Mouse (Mus musculus) MEL (cell line): Measurements from ENCODE around the gene Ugt2b34. TPM values are rescaled to one million over a fixed set of nuclear protein-coding genes. Genes with fewer than 3 reads are reported as not detected.

Experiments
- DNase-seq: peaks from one replicate; pipeline ENCODE4 v3.0.0; 2011; ENCODE audit warnings: low read depth, low spot score
- H3K27ac ChIP-seq: 2 replicates; pipeline ENCODE4 v1.5.1; 2012; ENCODE audit warnings: low read depth, mild to moderate bottlenecking, control low read depth, low read length, moderate library complexity; ENCODE audit not compliant: control insufficient read depth
- H3K27me3 ChIP-seq, 2 experiments: fragments of 150-350 bp in 1 of 2; sonication (generic) in 1 of 2; 2 replicates each; pipeline ENCODE4 v1.6.1; 2012; ENCODE audit warnings: low read length in 2 of 2, mild to moderate bottlenecking in 2 of 2, improper control_type of control experiment in 1 of 2, moderate library complexity in 1 of 2; ENCODE audit not compliant: insufficient read depth in 2 of 2, control insufficient read depth in 1 of 2
- H3K36me3 ChIP-seq, 2 experiments: 2 replicates each; pipeline ENCODE4 v1.6.1; 2012 to 2014; ENCODE audit warnings: low read length in 2 of 2, improper control_type of control experiment in 1 of 2, inconsistent platforms in 1 of 2, mild to moderate bottlenecking in 1 of 2; ENCODE audit not compliant: insufficient read depth in 2 of 2, control insufficient read depth in 1 of 2
- H3K4me1 ChIP-seq, 2 experiments: fragments of 150-350 bp in 1 of 2; sonication (generic) in 1 of 2; 2 replicates each; pipeline ENCODE4 v1.6.1; 2012; ENCODE audit warnings: low read length in 2 of 2, improper control_type of control experiment in 1 of 2, mild to moderate bottlenecking in 1 of 2; ENCODE audit not compliant: insufficient read depth in 2 of 2, control insufficient read depth in 1 of 2
- H3K4me3 ChIP-seq, 2 experiments: fragments of 150-350 bp in 1 of 2; sonication (generic) in 1 of 2; 2 replicates each; pipeline ENCODE4 v1.5.1; 2012; ENCODE audit warnings: low read depth in 2 of 2, low read length in 2 of 2, mild to moderate bottlenecking in 2 of 2, moderate library complexity in 2 of 2, control low read depth in 1 of 2, improper control_type of control experiment in 1 of 2; ENCODE audit not compliant: control insufficient read depth in 1 of 2, insufficient read depth in 1 of 2
- H3K79me2 ChIP-seq: 2 replicates; pipeline ENCODE4 v1.6.1; 2012; ENCODE audit warnings: mild to moderate bottlenecking, low read length, moderate library complexity; ENCODE audit not compliant: control insufficient read depth, poor library complexity, insufficient read depth
- H3K9ac ChIP-seq: 2 replicates; pipeline ENCODE4 v1.6.1; 2012; ENCODE audit warnings: low read depth, mild to moderate bottlenecking, control low read depth, low read length, moderate library complexity; ENCODE audit not compliant: control insufficient read depth, poor library complexity, severe bottlenecking
- H3K9me3 ChIP-seq: fragments of 150-350 bp; sonication (generic); replicated peaks from 2 replicates; pipeline ENCODE4 v1.6.1; 2012; ENCODE audit warnings: mild to moderate bottlenecking, low read length, improper control_type of control experiment, moderate library complexity; ENCODE audit not compliant: insufficient read depth
- BHLHE40 ChIP-seq: IDR thresholded peaks from 2 replicates; pipeline ENCODE4 v1.6.1; 2012; ENCODE audit warnings: low read depth, mild to moderate bottlenecking, inconsistent platforms, low read length, improper control_type of control experiment, borderline replicate concordance
- CHD2 ChIP-seq: IDR thresholded peaks from 2 replicates; pipeline ENCODE4 v1.6.1; 2011; ENCODE audit warnings: low read length, improper control_type of control experiment
- CTCF ChIP-seq, 3 experiments: IDR thresholded peaks in 2 of 3; conservative IDR thresholded peaks in 1 of 3; 2 replicates each; pipeline ENCODE4 v1.5.1; 2011 to 2012; ENCODE audit warnings: low read length in 3 of 3, low read depth in 2 of 3, mild to moderate bottlenecking in 2 of 3, improper control_type of control experiment in 1 of 3, inconsistent platforms in 1 of 3, mixed read lengths in 1 of 3, moderate library complexity in 1 of 3; ENCODE audit not compliant: control insufficient read depth in 1 of 3, insufficient read depth in 1 of 3, poor library complexity in 1 of 3, severe bottlenecking in 1 of 3
- E2F4 ChIP-seq: IDR thresholded peaks from 2 replicates; pipeline ENCODE4 v1.6.1; 2011; ENCODE audit warnings: low read depth, low read length, improper control_type of control experiment, borderline replicate concordance
- ELF1 ChIP-seq: IDR thresholded peaks from 2 replicates; pipeline ENCODE4 v1.6.1; 2014; ENCODE audit warnings: low read depth, mild to moderate bottlenecking, inconsistent platforms, low read length, improper control_type of control experiment, moderate library complexity
- EP300 ChIP-seq, 2 experiments: IDR thresholded peaks; 2 replicates each; pipeline ENCODE4 v1.6.1; 2011; ENCODE audit warnings: improper control_type of control experiment in 2 of 2, low read length in 2 of 2, low read depth in 1 of 2, mild to moderate bottlenecking in 1 of 2
- GABPA ChIP-seq: IDR thresholded peaks from 2 replicates; pipeline ENCODE4 v1.6.1; 2012; ENCODE audit warnings: low read depth, mild to moderate bottlenecking, inconsistent platforms, low read length, improper control_type of control experiment, moderate library complexity
- GATA1 ChIP-seq: IDR thresholded peaks from 2 replicates; pipeline ENCODE4 v1.6.1; 2011; ENCODE audit warnings: low read depth, low read length, improper control_type of control experiment
- HCFC1 ChIP-seq: IDR thresholded peaks from 2 replicates; pipeline ENCODE4 v1.6.1; 2012; ENCODE audit warnings: low read depth, mild to moderate bottlenecking, inconsistent platforms, low read length, improper control_type of control experiment, moderate library complexity
- KAT2A ChIP-seq: conservative IDR thresholded peaks from 2 replicates; pipeline ENCODE4 v1.6.1; 2012; ENCODE audit warnings: low read depth, low read length, improper control_type of control experiment, inconsistent platforms
- MAFK ChIP-seq: IDR thresholded peaks from 2 replicates; pipeline ENCODE4 v1.6.1; 2011; ENCODE audit warnings: low read depth, mild to moderate bottlenecking, low read length, improper control_type of control experiment, borderline replicate concordance
- MAX ChIP-seq: IDR thresholded peaks from 2 replicates; pipeline ENCODE4 v1.6.1; 2011; ENCODE audit warnings: low read length, improper control_type of control experiment
- MAZ ChIP-seq: IDR thresholded peaks from 2 replicates; pipeline ENCODE4 v1.6.1; 2012; ENCODE audit warnings: low read depth, mild to moderate bottlenecking, inconsistent platforms, low read length, improper control_type of control experiment
- MXI1 ChIP-seq: IDR thresholded peaks from 2 replicates; pipeline ENCODE4 v1.6.1; 2011; ENCODE audit warnings: mild to moderate bottlenecking, low read depth, low read length, improper control_type of control experiment
- MYC ChIP-seq: IDR thresholded peaks from 2 replicates; pipeline ENCODE4 v1.6.1; 2011; ENCODE audit warnings: low read depth, mild to moderate bottlenecking, low read length, improper control_type of control experiment, moderate library complexity
- NELFE ChIP-seq: IDR thresholded peaks from 2 replicates; pipeline ENCODE4 v1.6.1; 2011; ENCODE audit warnings: low read depth, low read length, improper control_type of control experiment
- NRF1 ChIP-seq: IDR thresholded peaks from 2 replicates; pipeline ENCODE4 v1.6.1; 2014; ENCODE audit warnings: low read depth, mild to moderate bottlenecking, inconsistent platforms, low read length, improper control_type of control experiment, moderate library complexity; ENCODE audit not compliant: poor library complexity, insufficient read depth, severe bottlenecking
- POLR2AphosphoS2 ChIP-seq: IDR thresholded peaks from 2 replicates; pipeline ENCODE4 v1.6.1; 2011; ENCODE audit warnings: low read length, improper control_type of control experiment
- POLR2AphosphoS5 ChIP-seq: IDR thresholded peaks from 2 replicates; pipeline ENCODE4 v1.6.1; 2012; ENCODE audit warnings: low read depth, borderline replicate concordance, mild to moderate bottlenecking, inconsistent platforms, low read length, moderate library complexity, mixed read lengths
- RAD21 ChIP-seq: IDR thresholded peaks from 2 replicates; pipeline ENCODE4 v1.6.1; 2011; ENCODE audit warnings: mild to moderate bottlenecking, low read depth, low read length, improper control_type of control experiment
- SMC3 ChIP-seq: IDR thresholded peaks from 2 replicates; pipeline ENCODE4 v1.6.1; 2011; ENCODE audit warnings: low read depth, low read length, improper control_type of control experiment
- TBP ChIP-seq: IDR thresholded peaks from 2 replicates; pipeline ENCODE4 v1.8.0; 2011; ENCODE audit warnings: low read depth, low read length, improper control_type of control experiment
- UBTF ChIP-seq: IDR thresholded peaks from 2 replicates; pipeline ENCODE4 v1.6.1; 2012; ENCODE audit warnings: low read depth, mild to moderate bottlenecking, inconsistent platforms, low read length, improper control_type of control experiment, moderate library complexity, borderline replicate concordance; ENCODE audit not compliant: insufficient read depth
- USF1 ChIP-seq: IDR thresholded peaks from 2 replicates; pipeline ENCODE4 v1.6.1; 2014; ENCODE audit warnings: low read depth, mild to moderate bottlenecking, inconsistent platforms, low read length, improper control_type of control experiment, moderate library complexity
- ZMIZ1 ChIP-seq: IDR thresholded peaks from 2 replicates; pipeline ENCODE4 v1.6.1; 2012; ENCODE audit warnings: low read depth, mild to moderate bottlenecking, inconsistent platforms, low read length, improper control_type of control experiment, moderate library complexity
- ZNF384 ChIP-seq: IDR thresholded peaks from 2 replicates; pipeline ENCODE4 v1.6.1; 2012; ENCODE audit warnings: low read depth, mild to moderate bottlenecking, inconsistent platforms, low read length, improper control_type of control experiment
- polyA plus RNA-seq, 2 experiments: library from polyadenylated mRNA; stranded (reverse) in 1 of 2; unstranded in 1 of 2; fragments of >175 nt in 1 of 2; fragments of >200 nt in 1 of 2; gene quantifications; 2 replicates each; pipeline versions ENCODE4 v1.2.1 to v1.2.4; 2012; ENCODE audit warnings: low replicate concordance in 2 of 2, low read depth in 1 of 2; ENCODE audit not compliant: insufficient read length in 2 of 2, insufficient read depth in 1 of 2, missing spikeins in 1 of 2
- total RNA-seq: library from RNA; depleted of rRNA; stranded (reverse); fragments of 300-350 nt; gene quantifications from 2 replicates; pipeline ENCODE4 v1.2.3, GENCODE M21; 2012; rRNA removed

The Ugt2b34 gene
- total RNA-seq (not detected in 2 replicates), polyA plus RNA-seq (not detected)

- no peak within 1 kb of the TSS for H3K4me3 ChIP-seq
- H3K9ac ChIP-seq: no peak within 1 kb of the TSS
- no peaks in the 10 kb centered on the region for H3K79me2 ChIP-seq
- TF ChIP-seq CHD2 (no peak), GABPA (no peak), ELF1 (no peak), ZNF384 (no peak), NRF1 (no peak), MXI1 (no peak), KAT2A (no peak), USF1 (no peak), POLR2AphosphoS2 (no peak), MAFK (no peak), NELFE (no peak), CTCF (IDR thresholded peaks at IDR 0.05 in 2 of 3, conservative IDR thresholded peaks at IDR 0.05 in 1 of 3; ENCODE audit: control insufficient read depth in 1 of 3, insufficient read depth in 1 of 3, low read depth in 2 of 3, low read length in 3 of 3, poor library complexity in 1 of 3, severe bottlenecking in 1 of 3) (no peak), EP300 (IDR thresholded peaks at IDR 0.05; ENCODE audit: low read depth in 1 of 2, low read length in 2 of 2) (no peak), SMC3 (no peak), RAD21 (no peak), MYC (no peak), GATA1 (no peak), POLR2AphosphoS5 (no peak), TBP (no peak)
- TF ChIP-seq, all 39 proteins: peak for 0
- Histone ChIP-seq H3K27ac (no peak within 1 kb of the TSS), H3K36me3 (no peaks in the 10 kb centered on the region), H3K4me1 (no peaks in the 10 kb centered on the region), H3K9me3 (no peaks in the 10 kb centered on the region), H3K27me3 (no peaks in the 10 kb centered on the region)
- DNase-seq: no peak
Measured at GRCm38 (mm10) chr5:86906758-86907157, at the start of gene Ugt2b34. Gene Ugt2b34, minus strand, starts transcription at chr5:86906937.

DNA sequence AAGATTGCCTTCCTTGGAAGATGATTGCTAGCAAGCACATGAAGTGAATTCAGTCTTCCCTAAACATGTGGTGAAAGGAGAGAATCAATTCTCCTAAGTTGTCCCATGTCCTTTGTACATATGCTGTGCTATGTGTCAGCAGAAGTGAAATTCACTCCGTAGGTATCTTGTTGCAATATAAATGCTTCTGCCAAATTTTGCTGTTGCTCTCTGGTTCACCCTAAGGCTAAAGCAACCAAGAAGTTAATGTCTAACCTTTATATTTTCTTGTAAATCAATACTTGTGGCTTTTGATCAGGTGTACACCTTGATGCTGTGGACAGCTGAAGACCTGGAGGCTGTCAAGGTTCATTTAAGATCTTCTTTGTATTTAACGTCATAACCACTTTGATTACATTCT lies 35.4 kb upstream of the Ugt2b34 start:
- H3K9me3 ChIP-seq: no peaks in the 10 kb centered on the region
- H3K27ac ChIP-seq: no peak overlapping the region
- H3K36me3 ChIP-seq: no peaks in the 10 kb centered on the region
- H3K4me1 ChIP-seq: no peaks in the 10 kb centered on the region
- TF ChIP-seq MAX (no peak), GATA1 (no peak), CHD2 (no peak), BHLHE40 (no peak), RAD21 (no peak), HCFC1 (no peak), ZMIZ1 (no peak), POLR2AphosphoS2 (no peak), E2F4 (no peak), SMC3 (no peak), UBTF (no peak), MAZ (no peak)
- no peak overlapping the region for H3K9ac ChIP-seq
- no peaks in the 10 kb centered on the region for H3K79me2 ChIP-seq
- DNase-seq: no peak
- no peaks in the 10 kb centered on the region for H3K27me3 ChIP-seq
- no peak overlapping the region for H3K4me3 ChIP-seq
